Mouse (Mus musculus) forebrain, embryonic 14.5 days (tissue): ENCODE measurements around the gene Serpinb9g. TPM values are rescaled to one million over a fixed set of nuclear protein-coding genes. Genes with fewer than 3 reads are reported as not detected.
"Not testable (repeated sequence)": the region's sequence is repeated elsewhere in the genome, so short reads cannot be mapped to it uniquely, and the experiment has no call there.

Source experiments
- ATAC-seq: fragments of 200-750 bp; cut with Nextera tagmentation; 2 replicates; pipeline ENCODE4 v1.8.0; 2017; ENCODE audit warnings: mild to moderate bottlenecking, moderate library complexity
- DNase-seq: peaks from one replicate; pipeline ENCODE4 v3.0.0-alpha.2; 2015; ENCODE audit warnings: low spot score
- H3K27ac ChIP-seq: fragments of 300-500 bp; sonication (generic); 2 replicates; pipeline ENCODE4 v1.5.1; 2014; ENCODE audit warnings: low read depth, mild to moderate bottlenecking, control low read depth, low read length, moderate library complexity
- H3K27me3 ChIP-seq: fragments of 300-500 bp; sonication (generic); replicated peaks from 2 replicates; pipeline ENCODE4 v1.6.1; 2014; ENCODE audit warnings: low read length, control low read depth, mixed read lengths; ENCODE audit not compliant: control insufficient read depth, insufficient read depth
- H3K36me3 ChIP-seq: fragments of 300-500 bp; sonication (generic); 2 replicates; pipeline ENCODE4 v1.6.1; 2014; ENCODE audit warnings: low read length, control low read depth; ENCODE audit not compliant: control insufficient read depth, insufficient read depth
- H3K4me1 ChIP-seq: fragments of 300-500 bp; sonication (generic); 2 replicates; pipeline ENCODE4 v1.6.1; 2014; ENCODE audit warnings: antibody characterized with exemption, low read length, control low read depth; ENCODE audit not compliant: control insufficient read depth, insufficient read depth
- H3K4me2 ChIP-seq: fragments of 300-500 bp; sonication (generic); 2 replicates; pipeline ENCODE4 v1.6.1; 2014; ENCODE audit warnings: mild to moderate bottlenecking, control low read depth, low read length
- H3K4me3 ChIP-seq: fragments of 300-500 bp; sonication (generic); 2 replicates; pipeline ENCODE4 v1.5.1; 2014; ENCODE audit warnings: low read depth, low read length, control low read depth
- H3K9ac ChIP-seq: fragments of 300-500 bp; sonication (generic); 2 replicates; pipeline ENCODE4 v1.6.1; 2014; ENCODE audit warnings: mild to moderate bottlenecking, low read length, control low read depth, moderate library complexity
- H3K9me3 ChIP-seq: fragments of 300-500 bp; sonication (generic); replicated peaks from 2 replicates; pipeline ENCODE4 v1.6.1; 2016; ENCODE audit warnings: low read length, control low read depth, mixed read lengths; ENCODE audit not compliant: control insufficient read depth
- WGBS: fragments of 180-500 bp; shearing (Covaris S2); extraction: QIAGEN DNeasy Blood & Tissue Kit; methylation state at CpG from one replicate; pipeline ENCODE4 v1.1.7; 2014; 5-methylcytosine and 5-hydroxymethylcytosine counted together
- polyA plus RNA-seq: library from polyadenylated mRNA; unstranded; fragments of >200 nt; fragmentation: Nextera tagmentation; extraction: Ambion mirVana; gene quantifications from 2 replicates; pipeline ENCODE4 v1.2.1, GENCODE M21; 2014

Gene Serpinb9g
- polyA plus RNA-seq: not detected in 2 replicates

- H3K9me3 ChIP-seq, H3K27ac ChIP-seq, ATAC-seq, H3K27me3 ChIP-seq, H3K36me3 ChIP-seq, H3K4me1 ChIP-seq, DNase-seq, H3K4me2 ChIP-seq, H3K4me3 ChIP-seq, H3K9ac ChIP-seq: not testable (repeated sequence)
- 85% methylated on average over 4 of the region's 4 CpGs for WGBS
These were observed at the start of gene Serpinb9g for GRCm38 (mm10) chr13:33484490-33484889. Gene Serpinb9g, plus strand, starts transcription at chr13:33484790.

GRCm38 (mm10) chr13:33483872-33484271 is 718 bp upstream of the Serpinb9g start:
- not testable (repeated sequence) for H3K27me3 ChIP-seq, H3K4me3 ChIP-seq, H3K4me2 ChIP-seq, ATAC-seq, H3K9ac ChIP-seq, H3K27ac ChIP-seq, H3K4me1 ChIP-seq, DNase-seq, H3K36me3 ChIP-seq, H3K9me3 ChIP-seq
- 81% methylated on average over 3 of the region's 3 CpGs for WGBS

- ATAC-seq: no peak
- no peak overlapping the region for H3K4me2 ChIP-seq
- no peak for DNase-seq
- no peak overlapping the region for H3K4me3 ChIP-seq
- no peaks in the 10 kb centered on the region for H3K36me3 ChIP-seq
- H3K9ac ChIP-seq: no peak overlapping the region
- no peaks in the 10 kb centered on the region for H3K27me3 ChIP-seq
- peaks cover 14% of the 10 kb centered on the region; the same call in 1 of the 2 replicates for H3K9me3 ChIP-seq
- H3K4me1 ChIP-seq: no peaks in the 10 kb centered on the region
- H3K27ac ChIP-seq: no peak overlapping the region
These were observed 40.0 kb downstream of the Serpinb9g start for GRCm38 (mm10) chr13:33524629-33525028.

GRCm38 (mm10) chr13:33532814-33533213 is 48.2 kb downstream of the Serpinb9g start:
- H3K36me3 ChIP-seq: no peaks in the 10 kb centered on the region
- H3K27me3 ChIP-seq: no peaks in the 10 kb centered on the region
- no peak overlapping the region for H3K4me2 ChIP-seq
- peaks cover 5% of the 10 kb centered on the region; the same call in 1 of the 2 replicates for H3K9me3 ChIP-seq
- H3K9ac ChIP-seq: no peak overlapping the region
- no peaks in the 10 kb centered on the region for H3K4me1 ChIP-seq
- ATAC-seq (no peak), DNase-seq (no peak)
- H3K27ac ChIP-seq: no peak overlapping the region
- H3K4me3 ChIP-seq: no peak overlapping the region

Other genes starting within 250 kb of the Serpinb9g start
- gene Serpinb9e, start 235.2 kb upstream of the Serpinb9g start, polyA plus RNA-seq: not detected in 2 replicates
- not detected in 2 replicates for gene Serpinb9f, start 160.7 kb upstream of the Serpinb9g start, polyA plus RNA-seq
- not detected in 2 replicates for gene Gm11397, start 89.0 kb upstream of the Serpinb9g start, polyA plus RNA-seq
- not detected in 2 replicates for gene Serpinb6d, start 176.6 kb downstream of the Serpinb9g start, polyA plus RNA-seq